9 mouse cellular contexts compared by ENCODE assay signal in the genomic region with DNA sequence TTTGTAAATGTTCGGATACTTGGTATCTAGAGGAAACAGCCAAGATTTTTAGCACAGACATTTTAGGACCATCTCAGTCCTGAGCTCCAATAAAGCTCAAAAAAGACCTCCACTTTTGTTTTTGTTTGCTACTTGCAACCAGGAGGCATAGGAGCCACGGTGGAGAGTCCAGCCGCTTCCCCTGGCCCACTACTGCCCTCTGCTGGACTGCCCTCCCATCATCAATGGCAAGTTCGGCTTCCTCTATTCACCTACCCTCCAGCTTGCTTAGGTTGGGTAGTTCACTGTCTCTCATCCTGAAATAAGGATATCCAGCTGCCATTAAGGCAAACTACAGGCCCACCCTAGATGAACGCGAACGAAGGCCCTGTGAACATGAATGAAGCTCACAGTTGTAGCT. TPM values are rescaled to one million over a fixed set of nuclear protein-coding genes. Genes with fewer than 3 reads are reported as not detected.
DNase-seq lines count a peak whose midpoint lies in the region; ATAC-seq and TF ChIP-seq lines count a peak whose summit lies in the region.
"Had no signal": no experiment of that assay in that cellular context is flagged by ENCODE, and none has a peak within 500 bp of the region (broad histone marks: within the 10 kb centered on the region; RNA-seq: fewer than 3 reads in every experiment).

No protein-coding gene starts in this region.

- H3K27me3 ChIP-seq in thymus, adult 2 months (ENCODE audit: control insufficient read depth, insufficient read depth, low read length): no peaks in the 10 kb centered on the region
- H3K27me3 ChIP-seq: limb, embryonic 13.5 days had no signal

- ATAC-seq in monocyte, adult 5-6 weeks (replicated peaks; ENCODE audit: insufficient number of reproducible peaks, low FRiP score, low TSS enrichment, poor library complexity, severe bottlenecking): peak; percentile 62

- peak; percentile 61 for DNase-seq in heart, adult 8-10 months (ENCODE audit: low spot score)
- DNase-seq in heart, adult 11 months: no peak
- DNase-seq in CD8-positive naive resting alpha-beta T cell, adult 2 months (ENCODE audit: low read depth in 2 of 2, low spot score in 2 of 2): peak; percentile 63 to 73
- peak; percentile 20 for DNase-seq in c-Kit-negative CD71-positive TER-119-positive erythroid progenitor cells, embryonic 14.5 days (ENCODE audit: low read depth, low spot score)
- peak; percentile 44 to 60 for DNase-seq in frontal cortex, postnatal 36 days (ENCODE audit: low spot score in 2 of 2)
- DNase-seq in layer of hippocampus, postnatal 36 days: peak; percentile 39 to 57
- peak; percentile 88 for DNase-seq in thymus, adult 2 months

- H3K4me1 ChIP-seq in thymus, adult 2 months (replicated peaks; ENCODE audit: control insufficient read depth, insufficient read depth, low read length): peaks cover 57% of the 10 kb centered on the region

- peak overlapping the region; percentile 65; the same call in 1 of the 2 replicates for H3K27ac ChIP-seq in thymus, adult 2 months (ENCODE audit: control insufficient read depth, insufficient read depth, low read length)
- H3K27ac ChIP-seq: limb, embryonic 13.5 days had no signal

- H3K36me3 ChIP-seq in thymus, adult 2 months (ENCODE audit: control insufficient read depth, insufficient read depth, low read length): peaks cover 10% of the 10 kb centered on the region

- no peak for TF ChIP-seq POLR2A in thymus, adult 2 months (IDR thresholded peaks at IDR 0.05; ENCODE audit: control insufficient read depth, extremely low read depth, insufficient read depth, low read length, poor library complexity)

- 42% methylated on average over 7 of the region's 7 CpGs for WGBS in thymus, adult 2 months

- no peak overlapping the region for H3K4me3 ChIP-seq in thymus, adult 2 months (ENCODE audit: control insufficient read depth, insufficient read depth, low read length)
- H3K4me3 ChIP-seq: limb, embryonic 13.5 days had no signal

- peak; percentile 87; the same call in 1 of the 2 replicates for TF ChIP-seq CTCF in thymus, adult 2 months (IDR thresholded peaks at IDR 0.05; ENCODE audit: borderline replicate concordance, control insufficient read depth, extremely low read depth, insufficient read depth, low read length, poor library complexity)

RNA-seq across cellular contexts. Expression of a gene that starts 6.4 kb away (rescaled TPM):
- 10 to 100 TPM in 3 of 4 experiments, 1 to 10 TPM in 1; 9.6 to 11.0 (median 10.7) TPM for total RNA-seq in heart, adult 8-10 months (2022)
- total RNA-seq in layer of hippocampus, postnatal 36 days (2021): 10 to 100 TPM; 12.5 to 14.5 TPM
- 35.3 to 58.5 TPM (median 37.1 TPM) in 3 replicates for total RNA-seq in monocyte, adult 5-6 weeks (2017)
- polyA plus RNA-seq in thymus, adult 2 months (2012; rRNA removed): 18.0 and 18.7 TPM in 2 replicates

RNA-seq across cellular contexts. Expression of a gene that starts 6.4 kb away (rescaled TPM):
- total RNA-seq in heart, adult 8-10 months (2022): 10 to 100 TPM; 61.4 to 69.1 (median 65.6) TPM
- total RNA-seq in layer of hippocampus, postnatal 36 days (2021): 10 to 100 TPM; 36.8 to 41.5 TPM
- total RNA-seq in monocyte, adult 5-6 weeks (2017): 140 to 220 TPM (median 147 TPM) in 3 replicates
- polyA plus RNA-seq in thymus, adult 2 months (2012; rRNA removed): 38.0 and 46.1 TPM in 2 replicates

RNA-seq across cellular contexts. Expression of a gene that starts 35.8 kb away (rescaled TPM):
- total RNA-seq in heart, adult 8-10 months (2022): 10 to 100 TPM; 22.0 to 29.4 (median 26.1) TPM
- total RNA-seq in layer of hippocampus, postnatal 36 days (2021): 10 to 100 TPM; 28.7 to 31.8 TPM
- 54.7 to 56.1 TPM (median 55.3 TPM) in 3 replicates for total RNA-seq in monocyte, adult 5-6 weeks (2017)
- polyA plus RNA-seq in thymus, adult 2 months (2012; rRNA removed): 71.0 and 71.1 TPM in 2 replicates

RNA-seq across cellular contexts. Expression of a gene that starts 36.0 kb away (rescaled TPM):
- 10 to 100 TPM; 14.5 to 20.5 (median 16.6) TPM for total RNA-seq in heart, adult 8-10 months (2022)
- total RNA-seq in layer of hippocampus, postnatal 36 days (2021): 10 to 100 TPM; 19.8 to 22.8 TPM
- 3.8 to 6.3 TPM (median 6.2 TPM) in 3 replicates for total RNA-seq in monocyte, adult 5-6 weeks (2017)
- 4.7 and 5.1 TPM in 2 replicates for polyA plus RNA-seq in thymus, adult 2 months (2012; rRNA removed)
